Mouse (Mus musculus) WW6 (cell line): ENCODE measurements around the gene Itpkb.

Source experiments
- DNase-seq: peaks from one replicate; pipeline ENCODE4 v3.0.0-alpha.2; 2013; ENCODE audit warnings: low read depth, low spot score

Itpkb gene

GRCm38 (mm10) chr1:180462983-180463475, 132.7 kb downstream of the Itpkb start:
- DNase-seq, result no peak

DNA sequence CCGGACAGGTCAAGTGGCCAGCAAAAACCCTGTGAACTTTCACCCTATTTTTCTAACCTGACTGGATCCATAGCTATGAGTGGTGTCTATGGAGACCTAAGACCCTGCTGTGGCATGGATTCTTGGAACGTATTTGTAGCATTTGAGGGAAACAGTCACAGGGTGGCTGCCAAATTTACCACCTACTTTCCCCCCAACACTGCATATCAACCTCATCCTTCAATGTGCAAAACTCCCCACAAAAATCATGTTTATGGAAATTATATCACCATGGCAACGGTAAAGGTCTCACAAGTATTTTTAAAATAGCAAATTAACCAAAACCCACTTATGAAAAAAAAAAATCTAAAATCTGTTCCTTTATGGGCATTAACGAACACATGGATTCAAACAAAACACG, 134.1 kb downstream of the Itpkb start:
- DNase-seq, result no peak

GRCm38 (mm10) chr1:180465620-180466019, 135.3 kb downstream of the Itpkb start:
- DNase-seq, result no peak

GRCm38 (mm10) chr1:180468004-180468403, 137.7 kb downstream of the Itpkb start:
- no peak for DNase-seq

- no peak for DNase-seq
Measured at GRCm38 (mm10) chr1:180473566-180473965, 143.3 kb downstream of the Itpkb start.
